Mouse (Mus musculus): ENCODE measurements at regions not wholly inside any gene's neighbourhood (a gene's known extent, or its start where the extent isn't known, plus 50 kb on each side); places are given as distances from the start of the nearest gene placed in this dataset.

DNA sequence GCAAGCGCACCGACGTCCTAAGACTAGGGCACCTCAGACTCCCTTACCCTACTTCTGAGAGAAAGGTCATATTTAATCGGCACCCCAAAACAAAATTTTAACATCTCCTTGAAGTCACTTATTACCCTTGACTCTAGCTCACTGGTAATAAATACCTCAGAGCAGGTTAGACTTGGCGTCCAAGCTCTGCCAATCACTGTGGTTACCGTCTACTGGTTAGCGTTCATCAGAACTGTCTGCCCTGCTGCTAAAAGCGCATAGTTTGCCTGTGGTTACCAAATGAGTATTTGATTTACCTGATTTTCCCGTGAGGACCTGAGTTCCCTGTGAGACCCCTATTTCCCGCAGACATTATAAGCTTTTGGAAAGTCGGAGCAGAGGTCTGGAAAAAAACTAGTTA, 107.3 kb upstream of the Hmgn3 start:
- no peak for TF ChIP-seq CTCF (IDR thresholded peaks at IDR 0.05; ENCODE audit: low read depth)
- no peak for TF ChIP-seq EP300 (IDR thresholded peaks at IDR 0.05; ENCODE audit: low read depth)
- WGBS: 85% methylated on average over 11 of the region's 11 CpGs
- no peak overlapping the region for H3K4me3 ChIP-seq (ENCODE audit: low read depth, low read length)
- H3K36me3 ChIP-seq (replicated peaks; ENCODE audit: control insufficient read depth, insufficient read depth, low read length): no peaks in the 10 kb centered on the region
- H3K27me3 ChIP-seq (ENCODE audit: control insufficient read depth, insufficient read depth, low read length): no peaks in the 10 kb centered on the region
- peaks cover 16% of the 10 kb centered on the region for H3K4me1 ChIP-seq (ENCODE audit: control insufficient read depth, insufficient read depth)
- DNase-seq (ENCODE audit: low spot score) (no peak), ATAC-seq (ENCODE audit: insufficient read depth, low read depth) (no peak)
- no peak overlapping the region for H3K4me2 ChIP-seq (ENCODE audit: low read depth, low read length)
- no peak overlapping the region for H3K9ac ChIP-seq (replicated peaks; ENCODE audit: low read depth, low read length)
- H3K9me3 ChIP-seq (replicated peaks; ENCODE audit: control insufficient read depth, low read length): no peaks in the 10 kb centered on the region
- H3K27ac ChIP-seq (ENCODE audit: low read depth): no peak overlapping the region

DNA sequence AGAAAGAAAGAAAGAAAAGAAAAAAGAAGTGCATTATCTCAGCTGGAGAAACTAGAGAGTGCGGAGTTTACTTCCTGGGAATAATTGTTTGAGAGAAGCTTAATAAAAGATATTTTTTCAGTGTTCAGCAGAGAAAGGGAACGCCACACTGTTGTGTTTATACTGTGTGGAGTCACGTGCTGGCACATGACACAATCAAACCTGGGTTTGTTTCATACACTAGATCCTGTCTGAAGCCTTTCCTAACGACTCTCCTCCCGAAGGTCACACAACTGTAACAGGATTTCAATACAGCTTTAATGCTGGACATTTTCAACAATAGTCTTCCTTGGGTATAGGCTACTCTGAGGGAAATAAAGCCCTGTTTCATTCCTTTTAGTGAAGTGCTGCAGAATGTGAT, 105.3 kb upstream of the Hmgn3 start:
- Histone ChIP-seq H3K27me3 (ENCODE audit: control insufficient read depth, insufficient read depth, low read length) (no peaks in the 10 kb centered on the region), H3K4me2 (ENCODE audit: low read depth, low read length) (no peak overlapping the region), H3K9ac (replicated peaks; ENCODE audit: low read depth, low read length) (no peak overlapping the region), H3K4me3 (ENCODE audit: low read depth, low read length) (no peak overlapping the region), H3K9me3 (replicated peaks; ENCODE audit: control insufficient read depth, low read length) (no peaks in the 10 kb centered on the region), H3K27ac (ENCODE audit: low read depth) (no peak overlapping the region), H3K4me1 (ENCODE audit: control insufficient read depth, insufficient read depth) (peaks cover 7% of the 10 kb centered on the region), H3K36me3 (replicated peaks; ENCODE audit: control insufficient read depth, insufficient read depth, low read length) (no peaks in the 10 kb centered on the region)
- no peak for TF ChIP-seq EP300 (IDR thresholded peaks at IDR 0.05; ENCODE audit: low read depth)
- no peak for TF ChIP-seq CTCF (IDR thresholded peaks at IDR 0.05; ENCODE audit: low read depth)
- DNase-seq (ENCODE audit: low spot score) (no peak), ATAC-seq (ENCODE audit: insufficient read depth, low read depth) (no peak)
- 62% methylated on average over 5 of the region's 5 CpGs for WGBS

- no peak for ATAC-seq (ENCODE audit: insufficient read depth, low read depth)
Observed at GRCm38 (mm10) chr9:83249871-83250270, 103.4 kb upstream of the Hmgn3 start.

GRCm38 (mm10) chr9:83248164-83248730, 101.8 kb upstream of the Hmgn3 start:
- Histone ChIP-seq H3K4me3 (ENCODE audit: low read depth, low read length) (no peak overlapping the region), H3K4me2 (ENCODE audit: low read depth, low read length) (no peak overlapping the region), H3K27ac (ENCODE audit: low read depth) (no peak overlapping the region), H3K27me3 (ENCODE audit: control insufficient read depth, insufficient read depth, low read length) (no peaks in the 10 kb centered on the region), H3K9me3 (replicated peaks; ENCODE audit: control insufficient read depth, low read length) (no peaks in the 10 kb centered on the region), H3K4me1 (ENCODE audit: control insufficient read depth, insufficient read depth) (no peaks in the 10 kb centered on the region), H3K36me3 (replicated peaks; ENCODE audit: control insufficient read depth, insufficient read depth, low read length) (no peaks in the 10 kb centered on the region), H3K9ac (replicated peaks; ENCODE audit: low read depth, low read length) (no peak overlapping the region)
- ATAC-seq (ENCODE audit: insufficient read depth, low read depth) (no peak), DNase-seq (ENCODE audit: low spot score) (no peak)
- TF ChIP-seq CTCF (IDR thresholded peaks at IDR 0.05; ENCODE audit: low read depth) (no peak), EP300 (IDR thresholded peaks at IDR 0.05; ENCODE audit: low read depth) (no peak)
- 86% methylated on average over 2 of the region's 2 CpGs for WGBS

More at GRCm38 (mm10) chr9:83249871-83250270, 103.4 kb upstream of the Hmgn3 start:
- 89% methylated on average over 5 of the region's 5 CpGs for WGBS
- no peaks in the 10 kb centered on the region for H3K9me3 ChIP-seq (replicated peaks; ENCODE audit: control insufficient read depth, low read length)
- no peak overlapping the region for H3K27ac ChIP-seq (ENCODE audit: low read depth)
- no peaks in the 10 kb centered on the region for H3K4me1 ChIP-seq (ENCODE audit: control insufficient read depth, insufficient read depth)
- TF ChIP-seq EP300 (IDR thresholded peaks at IDR 0.05; ENCODE audit: low read depth) (no peak), CTCF (IDR thresholded peaks at IDR 0.05; ENCODE audit: low read depth) (no peak)
- H3K27me3 ChIP-seq (ENCODE audit: control insufficient read depth, insufficient read depth, low read length): no peaks in the 10 kb centered on the region
- no peak overlapping the region for H3K4me2 ChIP-seq (ENCODE audit: low read depth, low read length)
- H3K4me3 ChIP-seq (ENCODE audit: low read depth, low read length): no peak overlapping the region
- H3K36me3 ChIP-seq (replicated peaks; ENCODE audit: control insufficient read depth, insufficient read depth, low read length): no peaks in the 10 kb centered on the region
- DNase-seq (ENCODE audit: low spot score): no peak
- no peak overlapping the region for H3K9ac ChIP-seq (replicated peaks; ENCODE audit: low read depth, low read length)

GRCm38 (mm10) chr9:83247066-83247668, 100.7 kb upstream of the Hmgn3 start:
- Histone ChIP-seq H3K4me2 (ENCODE audit: low read depth, low read length) (no peak overlapping the region), H3K27me3 (ENCODE audit: control insufficient read depth, insufficient read depth, low read length) (no peaks in the 10 kb centered on the region), H3K36me3 (replicated peaks; ENCODE audit: control insufficient read depth, insufficient read depth, low read length) (no peaks in the 10 kb centered on the region), H3K9me3 (replicated peaks; ENCODE audit: control insufficient read depth, low read length) (no peaks in the 10 kb centered on the region), H3K27ac (ENCODE audit: low read depth) (no peak overlapping the region), H3K4me3 (ENCODE audit: low read depth, low read length) (no peak overlapping the region), H3K4me1 (ENCODE audit: control insufficient read depth, insufficient read depth) (no peaks in the 10 kb centered on the region), H3K9ac (replicated peaks; ENCODE audit: low read depth, low read length) (no peak overlapping the region)
- ATAC-seq (ENCODE audit: insufficient read depth, low read depth) (no peak), DNase-seq (ENCODE audit: low spot score) (no peak)
- WGBS: 52% methylated on average over 12 of the region's 12 CpGs
- no peak for TF ChIP-seq EP300 (IDR thresholded peaks at IDR 0.05; ENCODE audit: low read depth)
- TF ChIP-seq CTCF (IDR thresholded peaks at IDR 0.05; ENCODE audit: low read depth): no peak

GRCm38 (mm10) chr9:83241119-83241518, 94.6 kb upstream of the Hmgn3 start:
- Histone ChIP-seq H3K4me2 (ENCODE audit: low read depth, low read length) (no peak overlapping the region), H3K9me3 (replicated peaks; ENCODE audit: control insufficient read depth, low read length) (no peaks in the 10 kb centered on the region), H3K36me3 (replicated peaks; ENCODE audit: control insufficient read depth, insufficient read depth, low read length) (no peaks in the 10 kb centered on the region)

More at GRCm38 (mm10) chr9:83241119-83241518, 94.6 kb upstream of the Hmgn3 start:
- TF ChIP-seq CTCF (IDR thresholded peaks at IDR 0.05; ENCODE audit: low read depth) (no peak), EP300 (IDR thresholded peaks at IDR 0.05; ENCODE audit: low read depth) (no peak)
- Histone ChIP-seq H3K4me1 (ENCODE audit: control insufficient read depth, insufficient read depth) (no peaks in the 10 kb centered on the region), H3K27me3 (ENCODE audit: control insufficient read depth, insufficient read depth, low read length) (no peaks in the 10 kb centered on the region), H3K4me3 (ENCODE audit: low read depth, low read length) (no peak overlapping the region), H3K9ac (replicated peaks; ENCODE audit: low read depth, low read length) (no peak overlapping the region), H3K27ac (ENCODE audit: low read depth) (no peak overlapping the region)
- 79% methylated on average over 4 of the region's 4 CpGs for WGBS
- DNase-seq (ENCODE audit: low spot score) (no peak), ATAC-seq (ENCODE audit: insufficient read depth, low read depth) (no peak)
